Mouse (Mus musculus): ENCODE measurements around the gene Spdl1. TPM values are rescaled to one million over a fixed set of nuclear protein-coding genes. Genes with fewer than 3 reads are reported as not detected.

Gene Spdl1
- total and polyA plus RNA-seq, 3 experiments, result 45.2 to 72.8 (median 61.1) TPM

- peak; percentile 91 for DNase-seq (ENCODE audit: extremely low read depth)
- TF ChIP-seq GABPA (IDR thresholded peaks at IDR 0.05; ENCODE audit: insufficient replicate concordance, low read depth, low read length) (no peak), KAT2A (IDR thresholded peaks at IDR 0.05; ENCODE audit: insufficient replicate concordance, low read length) (peak; percentile 75; the same call in 1 of the 2 replicates), POLR2AphosphoS2 (IDR thresholded peaks at IDR 0.05; ENCODE audit: low read depth, low read length) (no peak), PAX5 (IDR thresholded peaks at IDR 0.05; ENCODE audit: low read length) (no peak), SIN3A (IDR thresholded peaks at IDR 0.05; ENCODE audit: low read length) (peak; percentile 81), MEF2A (IDR thresholded peaks at IDR 0.05; ENCODE audit: borderline replicate concordance, low read depth, low read length) (peak; percentile 76; the same call in 1 of the 2 replicates), ZKSCAN1 (IDR thresholded peaks at IDR 0.05; ENCODE audit: borderline replicate concordance, low read depth, low read length) (no peak), MXI1 (IDR thresholded peaks at IDR 0.05; ENCODE audit: low read depth, low read length) (no peak; the same call in 1 of the 2 replicates), NELFE (IDR thresholded peaks at IDR 0.05; ENCODE audit: low read depth, low read length) (peak; percentile 95), UBTF (IDR thresholded peaks at IDR 0.05; ENCODE audit: low read depth, low read length) (peak; percentile 79; the same call in 1 of the 2 replicates), TBP (conservative IDR thresholded peaks at IDR 0.05; ENCODE audit: low read depth, low read length) (peak; percentile 96), NRF1 (IDR thresholded peaks at IDR 0.05; ENCODE audit: low read depth, low read length) (peak; percentile 50; the same call in 1 of the 2 replicates), USF1 (IDR thresholded peaks at IDR 0.05; ENCODE audit: low read depth, low read length) (no peak), HCFC1 (IDR thresholded peaks at IDR 0.05; ENCODE audit: low read depth, low read length) (peak; percentile 69), RAD21 (IDR thresholded peaks at IDR 0.05; ENCODE audit: low read depth, low read length) (no peak; the same call in 1 of the 2 replicates), MYC (IDR thresholded peaks at IDR 0.05; ENCODE audit: low read depth, low read length) (no peak; the same call in 1 of the 2 replicates), EP300 (IDR thresholded peaks at IDR 0.05; ENCODE audit: low read length) (peak; percentile 70), ZMIZ1 (IDR thresholded peaks at IDR 0.05; ENCODE audit: low read depth, low read length) (peak; percentile 96), IRF4 (IDR thresholded peaks at IDR 0.05; ENCODE audit: low read depth, low read length) (peak; percentile 78), ELF1 (IDR thresholded peaks at IDR 0.05; ENCODE audit: low read depth, low read length) (peak; percentile 85), ZNF384 (IDR thresholded peaks at IDR 0.05; ENCODE audit: low read depth, low read length) (no peak), MAX (IDR thresholded peaks at IDR 0.05; ENCODE audit: low read length) (peak; percentile 74), MAFK (IDR thresholded peaks at IDR 0.05; ENCODE audit: insufficient replicate concordance, low read length) (no peak), BHLHE40 (IDR thresholded peaks at IDR 0.05; ENCODE audit: low read depth, low read length) (peak; percentile 42; the same call in 1 of the 2 replicates), JUND (conservative IDR thresholded peaks at IDR 0.05; ENCODE audit: low read depth, low read length) (no peak), CTCF (conservative IDR thresholded peaks at IDR 0.05 in 1 of 2, IDR thresholded peaks at IDR 0.05 in 1 of 2; ENCODE audit: low read depth in 2 of 2, low read length in 2 of 2) (peak in 1 of 2 experiments; percentile 19; a peak in 1 of 4 replicates), TCF12 (IDR thresholded peaks at IDR 0.05; ENCODE audit: low read depth, low read length) (peak; percentile 92), USF2 (conservative IDR thresholded peaks at IDR 0.05; ENCODE audit: low read depth, low read length) (no peak), E2F4 (IDR thresholded peaks at IDR 0.05; ENCODE audit: insufficient replicate concordance, low read depth, low read length) (no peak), RCOR1 (conservative IDR thresholded peaks at IDR 0.05; ENCODE audit: low read depth, low read length) (peak; percentile 42; the same call in 1 of the 2 replicates), JUN (IDR thresholded peaks at IDR 0.05; ENCODE audit: insufficient read depth, low read depth, low read length) (no peak), CHD1 (IDR thresholded peaks at IDR 0.05; ENCODE audit: low read depth, low read length) (no peak), ETS1 (conservative IDR thresholded peaks at IDR 0.05; ENCODE audit: low read depth, low read length) (peak; percentile 75), CHD2 (IDR thresholded peaks at IDR 0.05; ENCODE audit: low read length) (peak; percentile 71), POLR2A (IDR thresholded peaks at IDR 0.05; ENCODE audit: low read depth, low read length) (peak; percentile 94), MAZ (IDR thresholded peaks at IDR 0.05; ENCODE audit: low read depth, low read length) (peak; percentile 98), SMC3 (IDR thresholded peaks at IDR 0.05; ENCODE audit: low read depth, low read length) (no peak; the same call in none of the 2 replicates), ZC3H11A (IDR thresholded peaks at IDR 0.05; ENCODE audit: low read depth, low read length) (no peak)
- Histone ChIP-seq H3K79me2 (replicated peaks; ENCODE audit: control insufficient read depth, extremely low read depth, insufficient read depth, poor library complexity, severe bottlenecking) (peaks cover 44% of the 10 kb centered on the region), H3K27me3 (replicated peaks) (no peaks in the 10 kb centered on the region), H3K9me3 (replicated peaks; ENCODE audit: low read length) (peaks cover 6% of the 10 kb centered on the region), H3K4me2 (ENCODE audit: insufficient read depth, low read depth, poor library complexity, severe bottlenecking) (peak within 1 kb of the TSS; percentile 88), H3K4me1 (ENCODE audit: control insufficient read depth in 1 of 2, insufficient read depth in 2 of 2) (peaks cover 21 to 49% of the 10 kb centered on the region in 2 experiments), H3K27ac (ENCODE audit: insufficient read depth, low read depth) (peak within 1 kb of the TSS; percentile 94), H3K9ac (ENCODE audit: insufficient read depth, low read depth) (peak within 1 kb of the TSS; percentile 95), H3K36me3 (replicated peaks in 1 of 2; ENCODE audit: control insufficient read depth in 1 of 2, insufficient read depth in 1 of 2, low read length in 1 of 2) (peaks cover 12 to 46% of the 10 kb centered on the region in 2 experiments), H3K4me3 (replicated peaks in 1 of 3; ENCODE audit: low read depth in 2 of 3, low read length in 2 of 3, poor library complexity in 1 of 3) (peak within 1 kb of the TSS; percentile 72 to 88 (median 81))
- in situ Hi-C loops (cut with MboI; ENCODE audit: low pct_ligation_motif_present, low pct_unique_long_range_greater_than_20kb, low sequenced_read_pairs), result no loop called here
- dilution Hi-C loops (cut with MboI; ENCODE audit: extremely low pct_ligation_motif_present, extremely low pct_unique_long_range_greater_than_20kb, low sequenced_read_pairs), result no loop called here
Observed at GRCm38 (mm10) chr11:34783587-34784043, 49.8 kb downstream of the Spdl1 start, which contains the start of gene Dock2. Gene Dock2 (minus strand): TSS chr11:34783892.

Measured in CH12.LX (cell line).